Comparison of ENCODE assay signal across 9 mouse cellular contexts in the genomic region with DNA sequence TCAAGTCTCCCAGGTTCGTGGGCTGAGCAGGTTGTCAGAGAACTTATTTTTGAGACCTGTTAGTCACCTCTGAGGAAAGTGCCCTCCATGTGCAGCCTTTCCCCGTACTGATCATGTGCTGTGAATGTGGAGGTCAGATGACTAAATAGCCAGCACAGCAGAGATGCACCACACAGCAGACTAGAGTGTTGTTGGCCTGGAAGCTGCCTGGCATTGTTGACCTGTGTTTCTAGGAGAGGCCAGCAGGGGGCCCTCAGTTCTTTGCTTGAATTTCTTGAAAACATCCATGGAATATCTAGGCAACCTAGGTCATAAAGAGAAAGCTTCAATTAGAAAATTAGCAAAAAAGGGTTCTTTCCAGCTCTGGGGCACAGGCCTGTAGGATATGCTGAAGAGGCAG. TPM values are rescaled to one million over a fixed set of nuclear protein-coding genes. Genes with fewer than 3 reads are reported as not detected.
A peak's percentile ranks its signal among the peaks of the same experiment; 100 is the strongest.
DNase-seq lines count a peak whose midpoint lies in the region; ATAC-seq and TF ChIP-seq lines count a peak whose summit lies in the region.
"Had no signal": no experiment of that assay in that cellular context is flagged by ENCODE, and none has a peak within 500 bp of the region (broad histone marks: within the 10 kb centered on the region; RNA-seq: fewer than 3 reads in every experiment).

No protein-coding gene starts in this region.

- no peaks in the 10 kb centered on the region for H3K27me3 ChIP-seq in G1E (ENCODE audit: insufficient read depth, low read length)
- no peaks in the 10 kb centered on the region for H3K27me3 ChIP-seq in midbrain, embryonic 15.5 days (replicated peaks)
- H3K27me3 ChIP-seq: stomach, embryonic 15.5 days had no signal

- H3K9me3 ChIP-seq in G1E (replicated peaks) = peaks cover 44% of the 10 kb centered on the region
- no peaks in the 10 kb centered on the region for H3K9me3 ChIP-seq in midbrain, embryonic 15.5 days
- H3K9me3 ChIP-seq: stomach, embryonic 15.5 days had no signal

- H3K4me1 ChIP-seq in G1E (ENCODE audit: insufficient read depth, low read depth, low read length) = no peaks in the 10 kb centered on the region
- 0 out of 2 replicates have a peak, but pooled peaks cover 5% of the 10 kb centered on the region for H3K4me1 ChIP-seq in midbrain, embryonic 15.5 days

- no peak overlapping the region for H3K4me3 ChIP-seq in G1E (ENCODE audit: low read depth, low read length)
- H3K4me3 ChIP-seq in midbrain, embryonic 15.5 days = no peak overlapping the region
- H3K4me3 ChIP-seq: stomach, embryonic 15.5 days had no signal

- ATAC-seq in G1E (ENCODE audit: extremely low read depth, insufficient number of reproducible peaks, low FRiP score, poor library complexity, severe bottlenecking) = peak; percentile 41
- peak; percentile 44; the same call in 1 of the 2 replicates for ATAC-seq in midbrain, embryonic 15.5 days (replicated peaks)

- no peak overlapping the region for H3K9ac ChIP-seq in midbrain, embryonic 15.5 days
- H3K9ac ChIP-seq: stomach, embryonic 15.5 days had no signal

- intact Hi-C loops in heart, postnatal 14 days (cut with DNase I) = loop anchor here (5.0 to 10.0 kb wide), 5 partner anchors 245 to 685 kb away; partner anchors contain the start of genes Clec2d and Gabarapl1

- H3K4me2 ChIP-seq in midbrain, embryonic 15.5 days = no peak overlapping the region
- H3K4me2 ChIP-seq: stomach, embryonic 15.5 days had no signal

- H3K27ac ChIP-seq in midbrain, embryonic 15.5 days = no peak overlapping the region
- H3K27ac ChIP-seq: stomach, embryonic 15.5 days had no signal

- no peak for TF ChIP-seq CTCF in G1E (IDR thresholded peaks at IDR 0.05; ENCODE audit: low read depth, low read length)

- 57% methylated on average over 2 of the region's 2 CpGs for WGBS in midbrain, embryonic 15.5 days

- DNase-seq in heart, postnatal 14 days = peak; percentile 51 to 55
- no peak for DNase-seq in heart, adult 9 months (ENCODE audit: low spot score in 2 of 2)
- DNase-seq in 3T3-L1 (ENCODE audit: low read depth, low spot score) = peak; percentile 86
- no peak for DNase-seq in G1E (ENCODE audit: low spot score)
- peak; percentile 69 for DNase-seq in embryo, embryonic 11 days
- DNase-seq in kidney, postnatal 14 days = peak; percentile 62
- DNase-seq in urinary bladder, adult 2 months (ENCODE audit: low spot score) = no peak

- no peaks in the 10 kb centered on the region for H3K36me3 ChIP-seq in G1E (replicated peaks)
- H3K36me3 ChIP-seq in midbrain, embryonic 15.5 days (replicated peaks) = no peaks in the 10 kb centered on the region
- H3K36me3 ChIP-seq: stomach, embryonic 15.5 days had no signal

RNA-seq across cellular contexts. Expression of gene Klrb1b, which starts 23.8 kb away (rescaled TPM):
- total RNA-seq in heart, postnatal 14 days (2021) = under 1 TPM in 1 of 2 experiments, not detected in 1; 0.17 TPM
- total RNA-seq in G1E (2014; fragmentation: Nextera tagmentation) (not detected in 2 replicates), G1E (2017) (0.05 and 0.12 TPM in 2 replicates)
- polyA plus RNA-seq in G1E (2012) = not detected in 2 replicates
- polyA plus RNA-seq in midbrain, embryonic 15.5 days (2015; fragmentation: Nextera tagmentation; extraction: Ambion mirVana) = not detected in 2 replicates
- 0.92 and 0.93 TPM in 2 replicates for polyA plus RNA-seq in urinary bladder, adult 2 months (2012; rRNA removed)

RNA-seq across cellular contexts. Expression of gene Gm44511, which starts 23.8 kb away (rescaled TPM):
- not detected for total RNA-seq in heart, postnatal 14 days (2021)
- total RNA-seq in G1E (2014; fragmentation: Nextera tagmentation) (not detected in 2 replicates), G1E (2017) (not detected in 2 replicates)
- not detected in 2 replicates for polyA plus RNA-seq in G1E (2012)
- not detected in 2 replicates for polyA plus RNA-seq in midbrain, embryonic 15.5 days (2015; fragmentation: Nextera tagmentation; extraction: Ambion mirVana)
- polyA plus RNA-seq in urinary bladder, adult 2 months (2012; rRNA removed) = 0.23 and 0.43 TPM in 2 replicates
- polyA plus RNA-seq: stomach, embryonic 15.5 days had no signal

RNA-seq across cellular contexts. Expression of gene Clec2i, which starts 37.5 kb away (rescaled TPM):
- total RNA-seq in heart, postnatal 14 days (2021) = under 1 TPM; 0.19 to 0.68 TPM
- total RNA-seq in G1E (2014; fragmentation: Nextera tagmentation) (not detected in 2 replicates), G1E (2017) (0.05 TPM in 1 of 2 replicates, not detected in the other)
- not detected in 2 replicates for polyA plus RNA-seq in G1E (2012)
- 0.06 TPM in 1 of 2 replicates, not detected in the other for polyA plus RNA-seq in midbrain, embryonic 15.5 days (2015; fragmentation: Nextera tagmentation; extraction: Ambion mirVana)
- 0.86 and 1.0 TPM in 2 replicates for polyA plus RNA-seq in urinary bladder, adult 2 months (2012; rRNA removed)

RNA-seq across cellular contexts. Expression of gene BC035044, which starts 41.0 kb away (rescaled TPM):
- total RNA-seq in heart, postnatal 14 days (2021) = under 1 TPM; 0.45 to 0.93 TPM
- total RNA-seq in G1E (2014; fragmentation: Nextera tagmentation) = not detected in 2 replicates
- total RNA-seq in G1E (2017) = 0.05 TPM in 1 of 2 replicates, not detected in the other
- polyA plus RNA-seq in G1E (2012) = not detected in 2 replicates
- polyA plus RNA-seq in midbrain, embryonic 15.5 days (2015; fragmentation: Nextera tagmentation; extraction: Ambion mirVana) = 0.51 and 0.62 TPM in 2 replicates
- polyA plus RNA-seq in urinary bladder, adult 2 months (2012; rRNA removed) = 3.2 and 3.4 TPM in 2 replicates

Comparison
In these comparisons a context has a peak if more than half of its experiments do, and no peak if none do; other contexts are left out.
1. DNase-seq: peak in heart, postnatal 14 days (2 of 2), 3T3-L1 (single experiment), embryo, embryonic 11 days (single experiment) and kidney, postnatal 14 days (single experiment); none in heart, adult 9 months (0 of 2), G1E (single experiment) and urinary bladder, adult 2 months (single experiment).